Mouse (Mus musculus) cerebellum, adult 2 months (tissue): ENCODE results near the gene Nrg3.

Experiments used
- CTCF ChIP-seq: fragments of 200-500 bp; IDR thresholded peaks from 2 replicates; pipeline ENCODE4 v1.5.1; 2011; ENCODE audit warnings: low read depth, mild to moderate bottlenecking, control low read depth, low read length, moderate library complexity, borderline replicate concordance; ENCODE audit not compliant: insufficient read depth
- POLR2A ChIP-seq: fragments of 200-500 bp; IDR thresholded peaks from 2 replicates; pipeline ENCODE4 v1.6.1; 2011; ENCODE audit warnings: low read length, control low read depth, borderline replicate concordance; ENCODE audit not compliant: insufficient read depth

- TF ChIP-seq CTCF (peak; percentile 27), POLR2A (no peak)
These were observed 1.5 kb downstream of the Nrg3 start for GRCm38 (mm10) chr14:39471236-39471981.
